In genomic region chr11:76370491-76370890, GRCm38 (mm10) we compare ENCODE assay signal across 12 mouse cellular contexts.
"Had no signal": no experiment of that assay in that cellular context is flagged by ENCODE, and none has a peak within 500 bp of the region (broad histone marks: within the 10 kb centered on the region; RNA-seq: fewer than 3 reads in every experiment).

No protein-coding gene starts in this region.

- H3K27ac ChIP-seq: left cerebral cortex, adult 2 months; limb, embryonic 13.5 days; liver, embryonic 14.5 days; midbrain, embryonic 13.5 days; neural tube, embryonic 15.5 days had no signal

- H3K9ac ChIP-seq: limb, embryonic 13.5 days; liver, embryonic 14.5 days; midbrain, embryonic 13.5 days; neural tube, embryonic 15.5 days had no signal

- H3K36me3 ChIP-seq: midbrain, embryonic 13.5 days; neural tube, embryonic 15.5 days had no signal

- H3K9me3 ChIP-seq: limb, embryonic 13.5 days; midbrain, embryonic 13.5 days; neural tube, embryonic 15.5 days had no signal

- DNase-seq: kidney, adult 8-10 months; kidney, postnatal 25 days; lung, adult 18-20 months; right cerebral cortex, postnatal 14 days; thymus, adult 18-20 months; thymus, postnatal 14 days had no signal

- H3K27me3 ChIP-seq: limb, embryonic 13.5 days; midbrain, embryonic 13.5 days; neural tube, embryonic 15.5 days had no signal

- H3K4me2 ChIP-seq: limb, embryonic 13.5 days; midbrain, embryonic 13.5 days; neural tube, embryonic 15.5 days had no signal

- H3K4me3 ChIP-seq: left cerebral cortex, adult 2 months; limb, embryonic 13.5 days; midbrain, embryonic 13.5 days; myocyte; neural tube, embryonic 15.5 days had no signal

- ATAC-seq: midbrain, embryonic 13.5 days had no signal
